Mouse (Mus musculus) heart, adult 2 months (tissue): ENCODE results near the gene Lurap1l.

Experiments used
- CTCF ChIP-seq: fragments of 200-600 bp; IDR thresholded peaks from 2 replicates; pipeline ENCODE4 v1.8.1; 2022; ENCODE audit warnings: antibody characterized with exemption, mild to moderate bottlenecking, moderate library complexity
- EP300 ChIP-seq: fragments of 200-500 bp; IDR thresholded peaks from 2 replicates; pipeline ENCODE4 v1.6.1; 2011; ENCODE audit warnings: low read depth, low read length, control low read depth; ENCODE audit not compliant: insufficient read depth
- POLR2A ChIP-seq: fragments of 200-500 bp; IDR thresholded peaks from 2 replicates; pipeline ENCODE4 v1.6.1; 2011; ENCODE audit warnings: mild to moderate bottlenecking, low read depth, low read length, control low read depth; ENCODE audit not compliant: insufficient read depth

DNA sequence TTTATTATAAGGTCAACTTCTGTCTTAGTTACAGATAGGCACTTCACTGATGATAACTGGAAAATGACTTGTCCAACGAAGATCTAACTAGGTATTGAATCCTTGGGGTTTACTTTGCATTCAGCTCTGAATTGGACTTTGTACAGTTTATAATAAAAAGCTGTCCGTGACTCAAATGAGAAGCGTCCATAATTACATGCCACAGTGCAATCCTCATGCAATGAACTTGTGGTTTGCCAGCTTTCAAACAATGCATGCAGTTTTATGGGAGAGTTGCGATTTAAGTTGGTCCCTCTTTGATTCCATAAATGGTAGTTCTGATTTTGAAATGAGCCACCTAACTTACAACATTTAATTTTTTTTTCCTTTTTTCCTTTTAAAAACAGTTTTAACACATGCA is 1.5 kb upstream of the Lurap1l start:
- TF ChIP-seq CTCF: no peak
- TF ChIP-seq EP300: no peak
- TF ChIP-seq POLR2A: no peak
